Mouse (Mus musculus): ENCODE results near the gene Itga2. TPM values are rescaled to one million over a fixed set of nuclear protein-coding genes. Genes with fewer than 3 reads are reported as not detected.

Itga2 gene
- total and polyA plus RNA-seq, 3 experiments: not detected

GRCm38 (mm10) chr13:114930996-114931649, 777 bp downstream of the Itga2 start:
- H3K9ac ChIP-seq (ENCODE audit: insufficient read depth, low read depth): no peak overlapping the region

GRCm38 (mm10) chr13:114924785-114925184, 7.1 kb downstream of the Itga2 start:
- no peak overlapping the region for H3K27ac ChIP-seq (ENCODE audit: insufficient read depth, low read depth)
- dilution Hi-C loops (cut with MboI; ENCODE audit: extremely low pct_ligation_motif_present, extremely low pct_unique_long_range_greater_than_20kb, low sequenced_read_pairs) (no loop called here), in situ Hi-C loops (cut with MboI; ENCODE audit: low pct_ligation_motif_present, low pct_unique_long_range_greater_than_20kb, low sequenced_read_pairs) (no loop called here)
- H3K4me1 ChIP-seq (ENCODE audit: control insufficient read depth in 1 of 2, insufficient read depth in 2 of 2): no peaks in the 10 kb centered on the region
- no peak overlapping the region for H3K9ac ChIP-seq (ENCODE audit: insufficient read depth, low read depth)
- no peak overlapping the region for H3K4me2 ChIP-seq (ENCODE audit: insufficient read depth, low read depth, poor library complexity, severe bottlenecking)
- H3K27me3 ChIP-seq (replicated peaks): no peaks in the 10 kb centered on the region
- DNase-seq (ENCODE audit: extremely low read depth): no peak
- no peaks in the 10 kb centered on the region for H3K79me2 ChIP-seq (replicated peaks; ENCODE audit: control insufficient read depth, extremely low read depth, insufficient read depth, poor library complexity, severe bottlenecking)
- H3K36me3 ChIP-seq (replicated peaks in 1 of 2; ENCODE audit: control insufficient read depth in 1 of 2, insufficient read depth in 1 of 2, low read length in 1 of 2): no peaks in the 10 kb centered on the region
- no peak overlapping the region for H3K4me3 ChIP-seq (replicated peaks in 1 of 3; ENCODE audit: low read depth in 2 of 3, low read length in 2 of 3, poor library complexity in 1 of 3)
- no peaks in the 10 kb centered on the region for H3K9me3 ChIP-seq (replicated peaks; ENCODE audit: low read length)
- TF ChIP-seq ZNF384 (IDR thresholded peaks at IDR 0.05; ENCODE audit: low read depth, low read length) (no peak), RCOR1 (conservative IDR thresholded peaks at IDR 0.05; ENCODE audit: low read depth, low read length) (no peak), SMC3 (IDR thresholded peaks at IDR 0.05; ENCODE audit: low read depth, low read length) (no peak), BHLHE40 (IDR thresholded peaks at IDR 0.05; ENCODE audit: low read depth, low read length) (no peak), USF2 (conservative IDR thresholded peaks at IDR 0.05; ENCODE audit: low read depth, low read length) (no peak), TBP (conservative IDR thresholded peaks at IDR 0.05; ENCODE audit: low read depth, low read length) (no peak), ELF1 (IDR thresholded peaks at IDR 0.05; ENCODE audit: low read depth, low read length) (no peak), SIN3A (IDR thresholded peaks at IDR 0.05; ENCODE audit: low read length) (no peak), TCF12 (IDR thresholded peaks at IDR 0.05; ENCODE audit: low read depth, low read length) (no peak)

More at GRCm38 (mm10) chr13:114930996-114931649, 777 bp downstream of the Itga2 start:
- TF ChIP-seq ZC3H11A (IDR thresholded peaks at IDR 0.05; ENCODE audit: low read depth, low read length) (no peak), ETS1 (conservative IDR thresholded peaks at IDR 0.05; ENCODE audit: low read depth, low read length) (no peak), SIN3A (IDR thresholded peaks at IDR 0.05; ENCODE audit: low read length) (no peak), NRF1 (IDR thresholded peaks at IDR 0.05; ENCODE audit: low read depth, low read length) (no peak), ZNF384 (IDR thresholded peaks at IDR 0.05; ENCODE audit: low read depth, low read length) (no peak), ZMIZ1 (IDR thresholded peaks at IDR 0.05; ENCODE audit: low read depth, low read length) (no peak), MEF2A (IDR thresholded peaks at IDR 0.05; ENCODE audit: borderline replicate concordance, low read depth, low read length) (no peak), HCFC1 (IDR thresholded peaks at IDR 0.05; ENCODE audit: low read depth, low read length) (no peak), POLR2AphosphoS2 (IDR thresholded peaks at IDR 0.05; ENCODE audit: low read depth, low read length) (no peak), USF1 (IDR thresholded peaks at IDR 0.05; ENCODE audit: low read depth, low read length) (no peak), EP300 (IDR thresholded peaks at IDR 0.05; ENCODE audit: low read length) (no peak), NELFE (IDR thresholded peaks at IDR 0.05; ENCODE audit: low read depth, low read length) (no peak)
- Histone ChIP-seq H3K36me3 (replicated peaks in 1 of 2; ENCODE audit: control insufficient read depth in 1 of 2, insufficient read depth in 1 of 2, low read length in 1 of 2) (no peaks in the 10 kb centered on the region), H3K4me3 (replicated peaks in 1 of 3; ENCODE audit: low read depth in 2 of 3, low read length in 2 of 3, poor library complexity in 1 of 3) (no peak overlapping the region), H3K27me3 (replicated peaks) (no peaks in the 10 kb centered on the region), H3K9me3 (replicated peaks; ENCODE audit: low read length) (no peaks in the 10 kb centered on the region), H3K27ac (ENCODE audit: insufficient read depth, low read depth) (no peak overlapping the region), H3K4me1 (ENCODE audit: control insufficient read depth in 1 of 2, insufficient read depth in 2 of 2) (no peaks in the 10 kb centered on the region), H3K4me2 (ENCODE audit: insufficient read depth, low read depth, poor library complexity, severe bottlenecking) (no peak overlapping the region), H3K79me2 (replicated peaks; ENCODE audit: control insufficient read depth, extremely low read depth, insufficient read depth, poor library complexity, severe bottlenecking) (no peaks in the 10 kb centered on the region)
- no peak for DNase-seq (ENCODE audit: extremely low read depth)
- dilution Hi-C loops (cut with MboI; ENCODE audit: extremely low pct_ligation_motif_present, extremely low pct_unique_long_range_greater_than_20kb, low sequenced_read_pairs): no loop called here
- in situ Hi-C loops (cut with MboI; ENCODE audit: low pct_ligation_motif_present, low pct_unique_long_range_greater_than_20kb, low sequenced_read_pairs): no loop called here
